Mouse (Mus musculus) brain, embryonic 14.5 days (tissue): ENCODE measurements around the gene Afg1l.

Experiments
- CTCF ChIP-seq: fragments of 200-500 bp; IDR thresholded peaks from 2 replicates; pipeline ENCODE4 v1.5.1; 2012; ENCODE audit warnings: inconsistent platforms, mild to moderate bottlenecking, moderate library complexity, borderline replicate concordance; ENCODE audit not compliant: insufficient read depth, insufficient read length; ENCODE audit errors: extremely low read depth
- POLR2A ChIP-seq: fragments of 200-500 bp; IDR thresholded peaks from 2 replicates; pipeline ENCODE4 v1.6.1; 2012; ENCODE audit warnings: mild to moderate bottlenecking, inconsistent platforms, borderline replicate concordance; ENCODE audit not compliant: poor library complexity, insufficient read depth, insufficient read length, severe bottlenecking; ENCODE audit errors: extremely low read depth

- TF ChIP-seq CTCF (no peak), POLR2A (no peak)
Observed at GRCm38 (mm10) chr10:42308687-42308987, 169.7 kb downstream of the Afg1l start.
